Mouse (Mus musculus) kidney, adult 18-20 months (tissue): ENCODE results near the gene Drd5.
A peak's percentile ranks its signal among the peaks of the same experiment; 100 is the strongest.

ENCODE experiments used
- DNase-seq: peaks from one replicate; pipeline ENCODE4 v3.0.0; 2021

Gene Drd5

DNA sequence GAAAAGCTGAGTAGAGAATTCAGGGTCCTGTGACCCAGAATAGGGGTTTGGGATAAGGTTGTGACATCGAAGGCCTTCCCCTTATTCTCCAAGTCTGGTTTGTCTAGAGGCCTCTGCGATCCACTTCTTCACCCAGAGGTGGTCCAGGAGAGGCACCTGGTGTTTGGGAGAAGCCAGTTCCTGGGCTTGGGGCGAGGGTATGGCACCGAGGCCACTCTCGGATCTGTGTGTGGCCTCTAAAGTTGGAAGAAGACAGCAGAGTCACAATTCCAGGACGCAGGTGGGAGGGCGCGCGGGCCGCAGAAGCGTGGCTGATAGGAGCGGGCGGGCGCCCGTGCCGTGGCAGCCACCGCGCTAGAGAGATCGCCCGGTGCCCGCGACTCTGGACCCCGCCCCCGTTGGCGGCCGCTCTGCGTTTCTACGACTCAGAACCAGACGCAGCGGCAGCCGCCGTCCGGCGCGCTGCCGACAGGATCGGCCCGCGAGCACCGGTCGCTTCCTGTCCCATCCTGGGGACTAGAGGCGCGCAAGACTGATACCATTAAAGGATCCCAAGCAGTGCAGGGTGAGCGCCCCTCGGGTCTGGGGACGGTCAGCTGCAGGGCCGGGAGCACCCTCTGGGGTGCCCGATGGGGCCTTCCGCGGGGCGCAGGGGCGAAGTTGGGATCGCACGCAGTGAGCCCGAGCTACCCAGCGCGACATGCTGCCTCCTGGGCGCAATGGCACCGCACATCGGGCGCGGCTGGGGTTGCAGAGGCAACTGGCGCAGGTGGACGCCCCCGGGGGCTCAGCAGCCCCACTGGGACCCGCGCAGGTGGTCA lies at the start of gene Drd5:
Gene Drd5 (plus strand): TSS at position 402 of the 821 bp plus-strand sequence.
- no peak for DNase-seq

DNA sequence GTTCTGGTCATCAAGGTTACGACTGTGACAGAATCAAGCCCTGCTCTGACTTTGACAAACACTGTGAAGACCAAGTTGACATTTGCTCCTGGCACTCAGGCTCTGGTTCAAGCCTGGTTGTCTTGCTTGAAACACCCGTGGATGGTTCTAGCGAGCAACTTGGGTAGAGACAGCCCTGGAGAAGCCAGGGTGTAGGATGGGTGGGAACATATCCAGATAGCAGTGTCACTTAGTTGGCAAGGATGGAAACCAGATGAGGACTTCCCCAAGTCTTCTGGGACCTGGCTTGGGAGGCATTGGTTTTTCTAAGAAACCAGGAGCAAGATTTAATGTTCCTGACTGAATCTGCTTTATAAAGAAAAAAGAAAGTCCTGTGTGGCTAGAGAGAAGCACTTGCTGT lies 48.2 kb upstream of the Drd5 start:
- DNase-seq, result no peak

GRCm38 (mm10) chr5:38273831-38274230 lies 45.3 kb upstream of the Drd5 start:
- DNase-seq, result no peak

DNA sequence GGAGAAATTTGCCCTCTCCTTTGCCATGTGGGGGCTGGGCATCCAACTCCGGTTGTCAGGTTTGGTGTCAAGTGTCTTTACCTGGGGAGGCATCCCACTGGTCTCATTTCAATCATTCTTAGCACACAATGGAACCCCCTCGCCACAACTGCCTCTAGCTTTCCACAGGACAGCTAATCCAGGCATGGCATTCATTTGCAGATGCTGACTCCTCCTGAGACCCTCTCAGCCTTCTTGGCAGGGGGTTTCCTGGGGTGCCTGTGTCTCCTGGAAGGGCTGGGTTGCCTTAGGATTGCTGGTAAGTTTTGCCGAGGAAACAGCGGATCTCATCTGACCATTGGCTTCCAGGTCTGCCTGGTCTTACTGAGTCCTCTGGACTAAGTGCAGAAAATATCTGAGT lies 43.4 kb upstream of the Drd5 start, which contains the start of gene Otop1:
Gene Otop1 (plus strand): TSS at position 202 of the 400 bp plus-strand sequence.
- no peak for DNase-seq

- DNase-seq, result no peak
Measured at GRCm38 (mm10) chr5:38276451-38276850, 42.7 kb upstream of the Drd5 start.

DNA sequence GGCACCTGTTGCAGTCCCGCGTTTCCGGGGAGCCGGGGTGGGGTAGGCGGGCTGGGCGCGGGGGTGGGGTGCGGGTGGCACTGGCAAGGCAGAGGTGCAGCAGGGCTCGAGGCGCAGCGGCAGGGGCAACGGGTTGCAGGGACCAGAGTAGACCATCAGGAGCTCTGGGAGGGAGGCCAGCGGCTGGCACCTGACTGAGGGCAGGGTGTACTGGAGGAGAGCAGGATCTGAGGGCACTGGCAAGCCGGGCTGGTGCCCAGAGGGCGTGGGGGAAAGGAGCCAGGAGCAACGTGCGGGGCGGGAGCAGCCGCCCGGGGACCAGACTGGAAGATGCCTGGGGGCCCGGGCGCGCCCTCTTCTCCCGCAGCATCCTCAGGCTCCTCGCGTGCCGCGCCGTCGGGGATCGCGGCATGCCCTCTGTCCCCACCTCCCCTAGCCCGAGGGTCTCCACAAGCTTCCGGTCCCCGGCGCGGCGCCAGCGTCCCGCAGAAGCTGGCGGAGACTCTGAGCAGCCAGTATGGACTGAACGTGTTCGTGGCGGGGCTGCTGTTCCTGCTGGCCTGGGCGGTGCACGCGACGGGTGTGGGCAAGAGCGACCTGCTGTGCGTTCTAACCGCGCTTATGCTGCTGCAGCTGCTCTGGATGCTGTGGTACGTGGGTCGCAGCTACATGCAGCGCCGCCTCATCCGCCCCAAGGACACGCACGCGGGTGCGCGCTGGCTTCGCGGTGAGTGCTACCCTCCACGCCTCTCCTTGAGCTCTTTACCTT lies 41.9 kb upstream of the Drd5 start:
- no peak for DNase-seq

DNA sequence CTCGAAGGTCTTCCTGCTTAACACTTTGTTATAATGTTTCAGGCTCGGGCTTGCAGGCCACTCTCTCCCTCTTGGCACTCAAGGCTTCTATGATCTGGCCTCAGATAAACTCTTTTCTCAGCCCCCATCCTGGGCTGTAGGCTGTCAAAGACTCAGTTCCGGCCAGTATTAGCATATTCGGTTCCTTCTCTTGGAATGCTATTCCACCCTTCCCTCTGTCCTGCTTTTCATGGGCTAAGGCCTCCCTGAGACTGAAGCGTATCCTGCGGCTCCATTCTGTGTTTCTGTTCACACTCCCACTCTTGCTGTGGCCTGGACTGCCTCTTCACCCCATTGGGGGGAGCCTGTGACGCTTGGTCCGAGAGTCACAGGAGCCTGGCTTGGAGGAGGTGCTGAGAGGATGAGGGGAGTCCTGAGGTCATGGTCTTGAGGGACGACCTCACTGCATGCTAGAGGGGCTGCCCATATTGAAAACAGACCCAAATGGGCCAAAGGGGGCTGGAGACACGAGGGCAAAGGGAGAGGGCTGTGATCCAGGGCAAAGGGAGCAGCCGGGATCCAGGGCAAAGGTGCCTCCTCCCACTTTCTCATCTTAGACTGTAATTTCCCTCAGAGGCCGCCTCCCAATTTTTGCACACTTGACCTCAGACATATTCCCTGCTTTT lies 41.1 kb upstream of the Drd5 start:
- no peak for DNase-seq

DNA sequence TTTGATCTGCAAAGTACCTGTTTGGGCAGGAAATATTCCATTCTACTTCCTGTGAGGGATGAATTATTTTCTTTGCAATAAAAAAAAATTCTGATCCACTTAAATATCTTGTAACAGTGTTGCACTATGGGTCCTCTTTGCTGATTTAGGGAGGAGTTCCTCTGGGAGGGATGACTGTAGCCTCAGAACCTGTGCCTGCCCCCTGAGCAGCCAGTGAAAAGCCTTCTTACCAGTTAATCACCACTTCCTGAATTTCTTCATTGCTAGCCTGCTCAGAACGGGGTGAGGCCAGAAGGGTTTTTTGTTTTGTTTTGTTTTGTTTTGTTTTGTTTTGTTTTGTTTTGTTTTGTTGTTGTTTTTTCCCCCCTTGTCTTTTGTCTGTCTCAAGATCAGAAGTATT lies 39.1 kb upstream of the Drd5 start:
- DNase-seq, result no peak

DNA sequence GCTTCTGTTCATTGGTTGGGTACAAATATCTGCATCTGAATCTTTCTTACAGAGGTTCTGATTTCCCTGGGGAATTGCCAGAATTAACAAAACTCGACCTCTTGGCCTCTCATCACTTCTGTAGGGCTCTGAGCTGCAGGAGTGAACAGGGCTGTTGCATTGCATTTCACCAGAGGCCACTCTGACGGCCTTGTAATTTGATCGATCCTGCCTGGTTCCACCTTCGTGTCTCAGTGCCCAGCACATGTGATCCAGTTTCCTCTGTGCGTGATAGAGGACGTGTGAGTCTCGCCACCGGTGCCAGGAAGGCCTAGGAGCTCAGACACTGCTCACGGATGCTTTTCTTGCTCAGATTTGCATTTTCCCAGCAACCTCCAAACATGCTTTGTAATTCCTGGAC lies 33.4 kb upstream of the Drd5 start:
- no peak for DNase-seq

- DNase-seq, result no peak
Measured at GRCm38 (mm10) chr5:38288476-38288875, 30.7 kb upstream of the Drd5 start.

- no peak for DNase-seq
Measured at GRCm38 (mm10) chr5:38301761-38302411, 17.3 kb upstream of the Drd5 start.

DNA sequence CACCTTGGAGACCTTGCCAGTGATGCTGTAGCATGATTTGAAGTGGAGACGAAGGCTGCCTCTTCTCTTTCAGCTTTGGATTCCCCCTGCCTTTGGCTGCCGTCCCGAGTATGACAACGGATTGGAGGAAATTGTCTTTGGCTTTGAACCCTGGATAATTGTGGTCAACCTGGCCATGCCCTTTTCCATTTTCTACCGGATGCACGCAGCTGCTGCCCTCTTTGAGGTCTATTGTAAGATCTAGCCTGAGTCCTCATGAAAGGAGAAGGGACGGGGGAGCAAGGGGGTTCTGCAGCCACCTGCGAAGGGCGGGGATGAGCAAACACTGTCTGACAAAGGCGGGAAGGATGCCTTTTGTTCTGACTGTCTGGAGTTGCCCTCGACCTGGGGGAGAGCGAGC lies 16.5 kb upstream of the Drd5 start:
- no peak for DNase-seq

DNA sequence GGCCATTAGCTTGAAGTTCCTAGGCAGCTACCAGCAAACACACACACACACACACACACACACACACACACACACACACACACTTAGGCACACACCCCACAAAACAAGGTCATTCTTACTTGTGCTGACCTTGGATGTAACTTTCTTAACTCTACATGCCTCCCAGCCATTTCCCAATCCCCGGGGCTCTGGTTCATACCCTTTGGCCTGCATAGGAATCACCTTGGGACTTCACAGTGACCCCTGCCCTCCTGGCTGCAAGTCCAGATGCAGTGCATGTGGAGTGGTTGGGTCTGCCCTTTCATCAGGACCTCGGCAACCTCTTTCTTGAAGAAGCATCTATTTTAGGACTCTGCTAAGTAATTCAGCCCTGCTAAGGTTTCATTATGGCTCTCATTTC lies 13.9 kb upstream of the Drd5 start:
- no peak for DNase-seq

- peak; percentile 93 for DNase-seq
Measured at GRCm38 (mm10) chr5:38307255-38308101, 11.7 kb upstream of the Drd5 start.

- DNase-seq, result peak; percentile 69
Measured at GRCm38 (mm10) chr5:38308873-38309272, 10.3 kb upstream of the Drd5 start.

DNA sequence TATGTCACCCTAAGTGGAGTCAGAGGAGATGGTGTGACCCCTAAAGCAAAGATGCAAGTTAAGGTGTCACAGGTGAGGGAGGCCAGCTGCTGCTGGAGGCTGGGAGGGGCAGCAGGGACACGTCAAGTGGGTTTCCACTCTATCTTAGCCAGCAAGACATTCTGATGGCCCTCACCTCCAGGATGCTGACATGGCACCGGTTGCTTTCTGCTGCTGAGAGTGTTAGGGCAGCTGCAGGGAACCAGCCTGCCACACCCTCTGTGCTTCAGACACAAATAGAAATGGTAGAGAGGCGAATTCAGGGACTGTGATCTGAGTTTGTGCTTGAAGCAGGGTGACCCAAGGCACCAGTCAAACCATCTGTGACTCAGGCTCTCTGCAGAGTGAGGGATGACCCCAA lies 9.4 kb upstream of the Drd5 start:
- DNase-seq, result no peak

GRCm38 (mm10) chr5:38333381-38333780 lies 14.2 kb downstream of the Drd5 start:
- no peak for DNase-seq

- DNase-seq, result no peak
Measured at GRCm38 (mm10) chr5:38334582-38334981, 15.4 kb downstream of the Drd5 start.

DNA sequence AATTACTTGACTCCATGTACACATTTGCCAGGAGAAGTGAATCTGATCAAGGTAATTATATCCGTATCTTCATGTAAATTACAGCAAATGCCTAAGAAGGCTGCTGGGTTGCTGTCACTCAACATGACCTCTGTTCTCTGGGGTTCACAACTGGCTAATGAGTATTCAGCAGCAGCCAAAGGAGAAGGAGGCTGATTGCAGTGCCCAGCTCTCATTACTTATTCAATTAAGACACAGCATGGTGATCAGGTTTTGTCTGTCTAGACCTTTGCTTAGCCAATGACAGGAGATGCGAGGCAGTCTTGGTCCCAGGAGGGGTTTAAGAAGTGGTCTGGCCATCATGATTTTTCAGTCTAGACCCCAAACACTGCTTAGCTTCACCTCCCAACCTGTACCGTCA lies 23.9 kb downstream of the Drd5 start:
- no peak for DNase-seq

DNA sequence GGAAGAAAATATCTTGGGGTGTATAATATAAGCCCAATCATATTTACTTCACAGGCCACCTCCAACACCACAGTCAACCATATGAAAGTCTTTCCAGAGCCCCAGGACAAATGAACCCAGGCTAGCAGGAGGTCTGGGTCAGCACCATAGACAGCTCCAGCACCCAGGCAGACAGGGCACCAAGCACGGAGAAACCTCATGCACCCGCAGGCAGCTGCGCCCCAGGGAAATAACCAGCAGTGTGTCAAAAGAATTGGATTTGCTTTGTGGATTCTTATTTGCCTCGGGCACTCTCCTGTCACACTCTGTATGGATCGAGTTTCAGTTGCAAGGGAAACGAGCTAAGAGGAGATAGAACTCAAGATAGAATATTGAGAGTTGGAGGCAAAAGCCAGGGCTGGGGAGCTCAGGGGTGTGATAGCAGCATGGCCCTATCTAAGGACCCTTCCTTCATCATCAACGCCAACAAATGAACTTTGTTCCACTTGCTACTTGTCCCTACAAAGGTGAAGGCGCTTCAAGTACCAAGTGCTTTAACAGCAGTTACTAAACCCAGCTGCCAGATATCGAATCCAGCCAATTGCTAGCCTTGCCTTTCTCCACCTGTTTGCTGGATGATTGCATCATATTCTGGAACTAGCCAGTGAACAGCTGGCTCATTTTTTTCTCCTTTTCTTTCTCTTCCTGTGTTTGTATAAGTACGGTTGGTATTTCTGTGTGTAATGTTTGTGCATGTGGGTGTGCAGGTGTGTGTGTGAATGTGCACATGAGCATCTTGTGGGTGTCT lies 27.7 kb downstream of the Drd5 start:
- DNase-seq, result peak; percentile 11

- no peak for DNase-seq
Measured at GRCm38 (mm10) chr5:38350351-38350929, 31.3 kb downstream of the Drd5 start.
